Mouse (Mus musculus) midbrain, embryonic 14.5 days (tissue): ENCODE results near the gene Zfp626. TPM values are rescaled to one million over a fixed set of nuclear protein-coding genes. Genes with fewer than 3 reads are reported as not detected.
"Not testable (repeated sequence)": the region's sequence is repeated elsewhere in the genome, so short reads cannot be mapped to it uniquely, and the experiment has no call there.

ENCODE experiments used
- ATAC-seq: fragments of 200-750 bp; cut with Nextera tagmentation; 2 replicates; pipeline ENCODE4 v1.8.0; 2017; ENCODE audit warnings: moderate number of reproducible peaks, moderate library complexity; ENCODE audit not compliant: low FRiP score, low TSS enrichment
- DNase-seq: peaks from one replicate; pipeline ENCODE4 v3.0.0-alpha.2; 2015
- H3K27ac ChIP-seq: fragments of 300-500 bp; sonication (generic); replicated peaks from 2 replicates; pipeline ENCODE4 v1.5.1; 2014; ENCODE audit warnings: mild to moderate bottlenecking, low read depth, low read length, moderate library complexity
- H3K27me3 ChIP-seq: fragments of 300-500 bp; sonication (generic); 2 replicates; pipeline ENCODE4 v1.6.1; 2014; ENCODE audit warnings: low read length, control low read depth, mixed read lengths; ENCODE audit not compliant: control insufficient read depth, insufficient read depth
- H3K36me3 ChIP-seq: fragments of 300-500 bp; sonication (generic); 2 replicates; pipeline ENCODE4 v1.6.1; 2014; ENCODE audit warnings: low read length, control low read depth; ENCODE audit not compliant: control insufficient read depth, insufficient read depth
- H3K4me1 ChIP-seq: fragments of 300-500 bp; sonication (generic); 2 replicates; pipeline ENCODE4 v1.6.1; 2014; ENCODE audit warnings: mild to moderate bottlenecking, antibody characterized with exemption, low read length, control low read depth; ENCODE audit not compliant: control insufficient read depth, insufficient read depth
- H3K4me2 ChIP-seq: fragments of 300-500 bp; sonication (generic); 2 replicates; pipeline ENCODE4 v1.6.1; 2014; ENCODE audit warnings: mild to moderate bottlenecking, low read length, moderate library complexity
- H3K4me3 ChIP-seq: fragments of 300-500 bp; sonication (generic); replicated peaks from 2 replicates; pipeline ENCODE4 v1.5.1; 2014; ENCODE audit warnings: low read depth, low read length
- H3K9ac ChIP-seq: fragments of 300-500 bp; sonication (generic); replicated peaks from 2 replicates; pipeline ENCODE4 v1.6.1; 2014; ENCODE audit warnings: mild to moderate bottlenecking, low read length, moderate library complexity
- H3K9me3 ChIP-seq: fragments of 300-500 bp; sonication (generic); 2 replicates; pipeline ENCODE4 v1.6.1; 2016; ENCODE audit warnings: low read length, control low read depth, mixed read lengths; ENCODE audit not compliant: control insufficient read depth
- WGBS: fragments of 180-500 bp; shearing (Covaris S2); extraction: QIAGEN DNeasy Blood & Tissue Kit; methylation state at CpG from one replicate; pipeline ENCODE4 v1.1.7; 2014; 5-methylcytosine and 5-hydroxymethylcytosine counted together
- polyA plus RNA-seq: library from polyadenylated mRNA; unstranded; fragments of >200 nt; fragmentation: Nextera tagmentation; extraction: Ambion mirVana; gene quantifications from 2 replicates; pipeline ENCODE4 v1.2.1, GENCODE M21; 2014

The Zfp626 gene
- polyA plus RNA-seq, 1 experiment from 2014 or later, result 2.4 TPM

DNA sequence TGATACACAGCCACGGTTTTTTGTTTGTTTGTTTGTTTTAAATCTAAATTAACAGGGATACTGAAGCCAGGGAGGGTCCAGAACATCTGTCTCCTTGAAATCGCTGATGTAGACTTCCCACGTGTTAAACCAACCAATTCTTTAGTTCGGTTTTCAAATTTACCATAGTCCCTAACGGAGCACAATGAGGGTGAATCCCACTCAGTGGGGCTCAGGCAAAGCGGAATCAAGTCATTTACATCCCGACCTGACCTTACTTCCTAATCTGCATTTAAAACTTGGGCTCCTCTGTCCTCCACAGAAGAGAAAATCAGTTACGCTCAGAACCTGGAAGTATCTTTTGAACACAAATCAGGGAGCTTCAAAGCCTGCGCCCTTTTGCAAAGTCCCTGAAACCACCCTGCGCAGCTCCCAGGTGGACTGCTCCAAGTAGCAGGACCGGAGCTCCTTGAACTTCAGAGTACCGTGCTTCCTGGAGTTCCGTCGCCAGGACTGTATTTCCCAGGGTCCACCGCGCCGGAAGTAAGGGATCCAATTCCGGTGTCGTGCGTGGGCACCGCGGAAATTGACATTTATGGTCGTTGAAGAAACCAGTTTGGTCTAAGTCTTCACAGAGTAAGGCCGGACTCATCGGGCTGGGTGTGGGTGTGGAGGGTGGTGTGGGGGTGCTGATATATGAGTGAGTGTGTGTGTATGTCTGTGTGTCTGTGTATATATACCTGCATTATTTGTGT lies 2.5 kb upstream of the Zfp626 start:
- H3K36me3 ChIP-seq, result peaks cover 15% of the 10 kb centered on the region; the same call in 1 of the 2 replicates
- peak overlapping the region; percentile 69 for H3K4me3 ChIP-seq
- H3K4me2 ChIP-seq, result peak overlapping the region; percentile 95
- no peaks in the 10 kb centered on the region for H3K9me3 ChIP-seq
- no peak overlapping the region for H3K27ac ChIP-seq
- peak overlapping the region; percentile 70 for H3K9ac ChIP-seq
- H3K4me1 ChIP-seq, result peaks cover 6% of the 10 kb centered on the region; the same call in 1 of the 2 replicates
- under 1% methylated on average over 25 of the region's 25 CpGs for WGBS
- ATAC-seq (peak; percentile 87), DNase-seq (peak; percentile 89)
- H3K27me3 ChIP-seq, result no peaks in the 10 kb centered on the region

DNA sequence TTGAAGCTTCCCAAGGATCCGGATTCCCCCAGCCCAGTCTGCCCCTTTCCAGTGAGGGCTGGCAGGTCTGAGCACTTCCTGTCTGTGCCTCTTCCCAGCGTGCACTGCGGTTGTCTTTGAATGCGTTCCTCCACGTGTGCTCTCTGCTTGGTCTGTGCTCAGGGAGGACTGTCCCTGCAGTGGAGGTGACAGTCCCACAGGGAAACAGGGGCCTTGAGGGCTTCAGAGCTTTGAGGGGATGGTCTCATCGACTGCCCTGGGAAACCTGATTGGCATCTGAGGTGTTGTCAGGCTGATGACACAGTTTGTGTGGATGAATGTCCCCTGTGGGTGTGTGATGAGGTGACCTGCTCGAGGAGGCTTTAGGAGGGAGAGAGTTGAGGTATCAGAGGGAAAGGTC lies 309 bp downstream of the Zfp626 start:
- not testable (repeated sequence) for H3K27me3 ChIP-seq, DNase-seq, H3K9me3 ChIP-seq, H3K27ac ChIP-seq, H3K4me2 ChIP-seq, H3K4me3 ChIP-seq, H3K4me1 ChIP-seq, ATAC-seq, H3K9ac ChIP-seq
- H3K36me3 ChIP-seq, result peaks cover 35% of the 10 kb centered on the region
- WGBS, result 86% methylated on average over 7 of the region's 7 CpGs

DNA sequence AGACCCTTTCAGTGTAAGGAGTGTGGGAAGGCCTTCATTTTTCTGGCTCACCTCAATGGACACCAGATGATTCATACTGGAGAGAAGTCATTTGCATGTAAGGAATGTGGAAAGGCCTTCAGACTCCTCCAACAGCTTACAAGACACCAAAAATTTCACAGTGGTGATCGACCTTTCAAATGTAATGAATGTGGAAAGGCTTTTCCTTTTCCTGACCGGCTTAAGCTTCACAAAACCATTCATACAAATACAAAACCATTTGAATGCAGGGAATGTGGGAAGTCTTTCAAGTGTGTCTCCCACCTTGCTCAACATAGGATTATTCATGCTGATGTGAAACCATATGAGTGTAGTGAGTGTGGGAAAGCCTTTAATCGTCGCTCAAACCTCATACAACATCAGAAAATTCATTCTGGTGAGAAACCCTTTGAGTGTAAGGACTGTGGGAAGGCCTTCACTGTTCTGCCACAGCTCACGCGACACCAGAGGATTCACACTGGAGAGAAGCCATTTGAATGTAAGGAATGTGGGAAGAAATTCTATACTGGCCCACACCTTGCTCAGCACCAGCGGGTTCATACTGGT lies 11.6 kb downstream of the Zfp626 start:
- no peak for DNase-seq
- 88% methylated on average over 7 of the region's 7 CpGs for WGBS
- peaks cover 44% of the 10 kb centered on the region for H3K36me3 ChIP-seq

DNA sequence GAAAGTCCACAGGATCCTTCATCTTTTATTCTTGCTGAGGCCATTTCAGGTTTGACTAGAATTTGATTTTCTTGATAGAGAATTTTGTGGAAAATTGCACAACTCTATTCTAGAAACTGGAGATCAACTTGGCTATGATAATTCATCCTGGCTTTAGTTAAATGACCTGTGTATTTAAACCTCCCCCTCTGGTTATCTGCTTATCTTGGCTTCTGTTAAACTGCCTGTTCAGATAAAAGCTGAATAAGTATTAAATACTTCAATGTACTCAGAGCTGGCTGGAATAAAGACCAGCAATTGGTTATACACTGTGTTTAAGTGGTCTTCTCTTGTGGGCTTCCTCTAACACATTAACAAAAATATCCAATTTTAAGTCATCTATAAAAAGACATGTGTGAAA lies 15.6 kb downstream of the Zfp626 start:
- H3K9ac ChIP-seq, result no peak overlapping the region

More for the DNA sequence above, 11.6 kb downstream of the Zfp626 start:
- H3K9ac ChIP-seq, result no peak overlapping the region
- H3K4me3 ChIP-seq, result no peak overlapping the region
- H3K27ac ChIP-seq, result no peak overlapping the region
- H3K4me1 ChIP-seq, result no peaks in the 10 kb centered on the region
- no peak overlapping the region for H3K4me2 ChIP-seq
- H3K9me3 ChIP-seq, result peaks cover 7% of the 10 kb centered on the region
- no peak for ATAC-seq
- H3K27me3 ChIP-seq, result no peaks in the 10 kb centered on the region

DNA sequence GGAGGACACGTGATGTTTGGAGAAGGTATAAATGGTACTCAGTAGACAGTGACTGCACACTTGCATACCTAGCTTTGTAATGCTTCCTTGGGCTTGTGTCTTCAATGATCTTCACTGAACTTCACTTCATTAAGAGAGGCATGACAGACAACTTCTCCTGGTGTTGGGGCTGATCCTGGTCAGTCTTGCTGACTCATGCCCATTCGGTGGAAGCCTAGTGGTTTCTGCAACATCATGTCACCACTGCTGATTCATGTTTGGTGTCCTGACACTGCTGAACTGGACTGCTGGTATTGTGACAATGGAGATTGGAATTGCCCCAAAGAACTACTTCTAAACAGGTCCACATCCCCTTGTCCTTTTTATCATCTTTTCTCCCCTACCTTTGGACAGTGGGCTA lies 27.1 kb downstream of the Zfp626 start:
- 88% methylated on average over 2 of the region's 2 CpGs for WGBS
- Histone ChIP-seq H3K27me3 (no peaks in the 10 kb centered on the region), H3K9ac (no peak overlapping the region), H3K36me3 (no peaks in the 10 kb centered on the region), H3K27ac (no peak overlapping the region), H3K9me3 (no peaks in the 10 kb centered on the region), H3K4me1 (peaks cover 4% of the 10 kb centered on the region; the same call in 1 of the 2 replicates), H3K4me3 (no peak overlapping the region), H3K4me2 (no peak overlapping the region)
- no peak for DNase-seq
- no peak for ATAC-seq

More for the DNA sequence above, 15.6 kb downstream of the Zfp626 start:
- Histone ChIP-seq H3K27ac (no peak overlapping the region), H3K9me3 (peaks cover 18% of the 10 kb centered on the region), H3K4me1 (no peaks in the 10 kb centered on the region), H3K27me3 (no peaks in the 10 kb centered on the region), H3K4me2 (no peak overlapping the region), H3K36me3 (peaks cover 26% of the 10 kb centered on the region), H3K4me3 (no peak overlapping the region)
- ATAC-seq, result no peak
- no peak for DNase-seq

DNA sequence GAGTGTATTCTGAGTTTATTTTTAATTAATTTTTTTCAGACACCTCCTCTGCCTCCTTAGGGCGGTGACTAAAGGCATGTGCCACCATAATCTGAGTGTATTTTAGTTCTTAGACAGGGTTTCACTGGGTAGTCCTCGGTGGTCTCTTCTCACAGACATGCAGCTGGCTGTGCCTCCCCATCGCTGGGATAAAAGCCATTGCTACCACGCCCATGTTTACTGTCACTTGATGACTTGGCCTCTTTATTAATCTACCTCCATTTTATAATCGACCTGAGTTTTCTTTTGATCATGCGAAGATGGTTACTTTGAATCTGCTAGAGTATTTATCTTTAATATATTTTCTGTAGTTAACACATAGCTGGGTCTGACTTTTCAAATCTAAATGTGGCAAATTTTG lies 30.9 kb downstream of the Zfp626 start:
- ATAC-seq (peak; percentile 59; the same call in 1 of the 2 replicates), DNase-seq (peak; percentile 55)
- Histone ChIP-seq H3K4me1 (peaks cover 8% of the 10 kb centered on the region; the same call in 1 of the 2 replicates), H3K4me2 (peak overlapping the region; percentile 74), H3K27ac (peak overlapping the region; percentile 82), H3K9me3 (no peaks in the 10 kb centered on the region), H3K27me3 (no peaks in the 10 kb centered on the region), H3K36me3 (no peaks in the 10 kb centered on the region), H3K4me3 (peak overlapping the region; percentile 43), H3K9ac (peak overlapping the region; percentile 57)
- 26% methylated on average over 6 of the region's 6 CpGs for WGBS

DNA sequence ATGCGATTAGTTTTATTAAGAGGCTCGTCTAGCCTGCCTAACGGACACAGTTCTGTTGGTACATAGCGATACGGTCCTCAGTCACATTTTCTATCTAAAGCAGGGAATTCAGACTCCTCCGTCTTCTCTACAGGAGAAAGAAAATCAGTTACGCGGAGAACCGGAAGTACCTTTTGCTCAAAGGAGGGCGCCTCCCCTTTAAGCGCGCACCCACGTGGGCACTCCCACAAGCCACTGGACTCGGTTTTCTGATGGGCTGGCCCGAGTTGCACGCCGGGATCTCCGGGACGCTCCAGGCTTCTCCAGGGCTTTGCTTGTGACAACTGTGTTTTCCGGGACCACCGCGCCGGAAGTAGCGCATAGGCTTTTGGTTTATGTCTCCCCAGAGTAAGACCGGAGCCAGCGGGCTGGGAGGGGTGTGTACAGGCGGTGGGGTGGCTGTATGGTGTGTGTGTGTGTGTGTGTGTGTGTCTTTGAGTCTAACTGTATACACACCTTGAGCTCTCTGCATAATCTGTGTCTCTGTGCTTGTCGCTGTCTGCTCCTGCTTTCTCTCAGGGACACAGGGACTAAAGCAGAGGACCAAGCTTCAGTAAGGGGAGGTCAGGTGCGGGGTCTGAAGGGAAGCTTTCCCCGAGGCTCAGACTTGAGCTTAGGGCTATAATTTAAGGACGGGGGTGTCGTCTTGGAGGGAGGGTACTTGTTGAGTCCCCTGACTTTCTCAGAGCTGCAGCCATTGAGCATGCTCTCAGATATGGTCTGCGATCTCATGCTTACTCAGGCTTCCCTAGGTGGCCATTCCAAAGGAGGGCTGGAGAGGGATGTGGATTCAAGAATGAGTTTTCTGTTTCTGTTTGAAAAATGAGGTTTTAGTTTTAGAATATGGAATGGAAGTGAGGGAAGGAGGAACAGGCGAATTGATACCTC lies 31.6 kb downstream of the Zfp626 start, which contains the start of gene Zfp59:
Gene Zfp59, plus strand, starts transcription at position 285 of the 927 bp plus-strand sequence.
- H3K27ac ChIP-seq, result peak within 1 kb of the TSS; percentile 82
- no peaks in the 10 kb centered on the region for H3K36me3 ChIP-seq
- H3K4me2 ChIP-seq, result peak within 1 kb of the TSS; percentile 74
- WGBS, result 3% methylated on average over 34 of the region's 34 CpGs
- DNase-seq (peak; percentile 95), ATAC-seq (peak; percentile 96)
- peak within 1 kb of the TSS; percentile 43 for H3K4me3 ChIP-seq
- H3K9ac ChIP-seq, result peak within 1 kb of the TSS; percentile 57
- no peaks in the 10 kb centered on the region for H3K9me3 ChIP-seq
- no peaks in the 10 kb centered on the region for H3K27me3 ChIP-seq
- H3K4me1 ChIP-seq, result peaks cover 8% of the 10 kb centered on the region; the same call in 1 of the 2 replicates

DNA sequence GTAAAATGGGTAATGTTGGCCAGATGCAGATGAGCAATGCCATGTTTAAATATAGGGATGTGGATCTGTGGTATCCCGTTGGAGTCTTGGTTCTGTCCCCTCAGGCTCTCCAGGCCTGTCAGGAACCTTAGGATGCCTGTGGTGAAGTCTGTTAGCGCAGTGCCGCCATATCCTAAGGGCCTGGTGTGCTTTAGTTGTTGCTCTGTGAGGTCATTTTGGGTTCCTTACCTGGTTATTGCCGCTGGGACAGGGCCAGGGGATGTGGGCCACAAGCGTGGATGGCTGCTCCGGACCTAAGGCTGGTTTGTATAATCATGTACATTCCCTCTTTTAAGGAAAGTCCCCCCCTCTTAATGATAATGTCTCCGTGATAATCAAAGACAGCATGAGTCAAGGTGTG lies 32.6 kb downstream of the Zfp626 start:
- peaks cover 1% of the 10 kb centered on the region; the same call in 1 of the 2 replicates for H3K36me3 ChIP-seq
- H3K4me1 ChIP-seq, result peaks cover 8% of the 10 kb centered on the region; the same call in 1 of the 2 replicates
- DNase-seq, result no peak
- no peak overlapping the region for H3K4me3 ChIP-seq
- H3K27ac ChIP-seq, result no peak overlapping the region
- H3K27me3 ChIP-seq, result no peaks in the 10 kb centered on the region
- no peaks in the 10 kb centered on the region for H3K9me3 ChIP-seq
- H3K4me2 ChIP-seq, result peak overlapping the region; percentile 74
- ATAC-seq, result no peak
- H3K9ac ChIP-seq, result no peak overlapping the region
- WGBS, result 94% methylated on average over 7 of the region's 7 CpGs
